Mouse (Mus musculus): ENCODE measurements at regions not wholly inside any gene's neighbourhood (a gene's known extent, or its start where the extent isn't known, plus 50 kb on each side); places are given as distances from the start of the nearest gene placed in this dataset.

DNA sequence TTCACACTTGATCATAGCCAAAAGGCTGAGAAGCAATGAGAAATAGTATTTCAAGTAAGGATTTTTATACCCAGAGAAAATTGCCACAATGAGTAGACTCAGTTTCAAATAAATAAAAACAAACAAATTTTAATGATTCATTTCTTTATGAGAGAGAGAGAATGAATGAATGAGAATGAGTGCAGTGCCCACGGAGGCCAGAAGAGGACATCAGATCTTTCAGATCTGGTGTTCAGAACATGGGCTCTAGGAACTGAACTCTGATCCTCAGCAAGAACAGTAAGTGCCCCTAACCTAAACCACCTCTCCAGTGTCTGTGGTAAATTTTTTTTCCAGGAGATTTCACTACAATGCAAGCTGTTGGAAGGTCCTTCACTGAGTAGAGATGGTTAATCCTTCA lies 185.5 kb upstream of the Runx1 start:
- Histone ChIP-seq H3K36me3 (ENCODE audit: control insufficient read depth, insufficient read depth, low read length) (no peaks in the 10 kb centered on the region), H3K9me3 (ENCODE audit: control insufficient read depth, low read length) (no peaks in the 10 kb centered on the region), H3K27me3 (ENCODE audit: control insufficient read depth, insufficient read depth, low read length) (no peaks in the 10 kb centered on the region), H3K4me1 (ENCODE audit: control insufficient read depth, insufficient read depth, low read length) (peaks cover 9% of the 10 kb centered on the region), H3K9ac (ENCODE audit: low read depth, low read length, severe bottlenecking) (no peak overlapping the region), H3K4me3 (replicated peaks; ENCODE audit: low read length) (no peak overlapping the region), H3K4me2 (replicated peaks; ENCODE audit: low read depth, low read length, severe bottlenecking) (no peak overlapping the region), H3K27ac (replicated peaks; ENCODE audit: low read depth, low read length) (no peak overlapping the region)
- ATAC-seq (ENCODE audit: low FRiP score, low read depth) = no peak
- no peak for TF ChIP-seq POLR2A (IDR thresholded peaks at IDR 0.05; ENCODE audit: borderline replicate concordance, extremely low read depth, insufficient read depth, insufficient read length)
- 92% methylated on average over 1 of the region's 1 CpGs for WGBS
- DNase-seq (ENCODE audit: low spot score) = no peak

DNA sequence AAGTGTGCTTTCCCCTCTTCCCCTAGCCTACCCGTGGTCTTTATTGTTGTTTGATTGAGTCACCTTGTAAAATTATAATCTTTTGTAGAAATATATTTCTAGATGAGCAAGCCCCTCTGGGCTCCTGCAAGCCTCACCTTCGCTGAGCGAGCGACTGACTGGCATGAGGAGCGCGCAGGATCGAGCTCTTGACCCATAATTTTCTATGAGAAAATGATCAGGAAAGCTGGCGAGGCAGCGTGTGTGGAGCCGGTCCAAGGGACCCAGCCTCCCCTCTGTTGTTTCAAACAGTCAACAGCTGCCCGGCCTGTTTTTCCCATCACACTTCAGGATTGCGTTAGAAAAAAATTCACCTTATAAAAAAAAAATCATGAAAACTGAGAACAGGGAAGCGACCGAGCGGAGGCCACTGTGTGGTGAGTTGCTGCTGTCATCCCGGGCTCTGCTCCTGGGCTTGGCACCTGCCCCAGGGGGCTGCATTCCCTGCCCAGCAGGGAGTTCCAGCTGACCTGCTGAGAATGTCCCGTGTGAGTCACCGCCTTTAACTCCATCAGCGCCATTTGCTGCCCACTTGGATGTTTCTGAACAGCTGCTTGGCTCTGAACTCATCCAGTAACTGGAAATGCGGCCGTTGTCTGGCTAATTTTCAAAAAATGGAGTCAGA lies 180.5 kb upstream of the Runx1 start:
- peak overlapping the region; percentile 41 for H3K4me2 ChIP-seq (replicated peaks; ENCODE audit: low read depth, low read length, severe bottlenecking)
- H3K36me3 ChIP-seq (ENCODE audit: control insufficient read depth, insufficient read depth, low read length) = no peaks in the 10 kb centered on the region
- no peak overlapping the region for H3K9ac ChIP-seq (ENCODE audit: low read depth, low read length, severe bottlenecking)
- TF ChIP-seq POLR2A (IDR thresholded peaks at IDR 0.05; ENCODE audit: borderline replicate concordance, extremely low read depth, insufficient read depth, insufficient read length) = no peak
- WGBS = 3% methylated on average over 21 of the region's 21 CpGs
- H3K27ac ChIP-seq (replicated peaks; ENCODE audit: low read depth, low read length) = peak overlapping the region; percentile 33
- H3K4me3 ChIP-seq (replicated peaks; ENCODE audit: low read length) = peak overlapping the region; percentile 13
- peaks cover 12% of the 10 kb centered on the region; the same call in 1 of the 2 replicates for H3K4me1 ChIP-seq (ENCODE audit: control insufficient read depth, insufficient read depth, low read length)
- no peaks in the 10 kb centered on the region for H3K9me3 ChIP-seq (ENCODE audit: control insufficient read depth, low read length)
- no peaks in the 10 kb centered on the region for H3K27me3 ChIP-seq (ENCODE audit: control insufficient read depth, insufficient read depth, low read length)
- DNase-seq (ENCODE audit: low spot score) (peak; percentile 75), ATAC-seq (ENCODE audit: low FRiP score, low read depth) (peak; percentile 88)

DNA sequence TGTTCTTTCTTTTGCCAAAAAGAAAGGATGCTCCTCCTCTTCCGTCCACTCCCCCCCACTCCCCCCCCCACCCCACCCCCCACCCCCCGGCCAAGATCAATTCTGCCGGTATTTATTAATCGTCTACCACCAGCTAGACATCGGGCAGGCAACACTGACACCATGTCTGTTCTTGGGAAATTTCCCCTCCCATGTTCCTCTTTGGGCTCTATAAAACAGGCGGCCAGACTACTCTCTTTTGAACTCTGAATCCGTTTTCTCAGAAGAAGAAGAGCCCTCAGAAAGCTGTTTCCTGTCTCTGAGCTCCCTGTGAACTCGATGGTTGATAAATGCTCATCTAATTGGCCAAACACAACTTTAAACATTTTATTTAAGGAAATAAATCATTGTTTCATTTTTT lies 179.5 kb upstream of the Runx1 start:
- no peak overlapping the region for H3K4me3 ChIP-seq (replicated peaks; ENCODE audit: low read length)
- no peak for ATAC-seq (ENCODE audit: low FRiP score, low read depth)
- no peak for DNase-seq (ENCODE audit: low spot score)
- H3K4me2 ChIP-seq (replicated peaks; ENCODE audit: low read depth, low read length, severe bottlenecking) = no peak overlapping the region
- no peak overlapping the region for H3K27ac ChIP-seq (replicated peaks; ENCODE audit: low read depth, low read length)
- no peak overlapping the region for H3K9ac ChIP-seq (ENCODE audit: low read depth, low read length, severe bottlenecking)
- WGBS = under 1% methylated on average over 8 of the region's 8 CpGs
- TF ChIP-seq POLR2A (IDR thresholded peaks at IDR 0.05; ENCODE audit: borderline replicate concordance, extremely low read depth, insufficient read depth, insufficient read length) = no peak
- no peaks in the 10 kb centered on the region for H3K9me3 ChIP-seq (ENCODE audit: control insufficient read depth, low read length)
- no peaks in the 10 kb centered on the region for H3K27me3 ChIP-seq (ENCODE audit: control insufficient read depth, insufficient read depth, low read length)
- H3K36me3 ChIP-seq (ENCODE audit: control insufficient read depth, insufficient read depth, low read length) = no peaks in the 10 kb centered on the region
- peaks cover 12% of the 10 kb centered on the region; the same call in 1 of the 2 replicates for H3K4me1 ChIP-seq (ENCODE audit: control insufficient read depth, insufficient read depth, low read length)

DNA sequence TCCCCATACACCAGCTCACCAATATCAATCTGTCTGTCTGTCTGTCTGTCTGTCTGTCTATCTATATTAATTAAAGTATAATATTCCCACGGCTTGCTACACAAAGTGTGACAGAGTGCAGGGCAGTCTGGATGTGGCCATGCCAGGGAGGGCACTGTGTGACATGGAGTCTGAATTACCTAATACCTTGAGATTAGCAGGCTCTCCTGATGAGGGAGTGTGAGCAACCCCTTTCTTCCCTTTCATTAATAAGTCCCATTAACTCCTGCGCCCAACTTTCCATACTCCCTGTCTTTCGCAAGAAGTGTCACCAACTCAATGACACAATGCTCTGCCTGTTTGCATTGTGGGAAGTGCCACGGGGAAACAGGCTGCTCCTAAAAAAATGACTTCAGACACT lies 177.9 kb upstream of the Runx1 start:
- Histone ChIP-seq H3K4me3 (replicated peaks; ENCODE audit: low read length) (no peak overlapping the region), H3K36me3 (ENCODE audit: control insufficient read depth, insufficient read depth, low read length) (no peaks in the 10 kb centered on the region), H3K27ac (replicated peaks; ENCODE audit: low read depth, low read length) (no peak overlapping the region), H3K9ac (ENCODE audit: low read depth, low read length, severe bottlenecking) (no peak overlapping the region), H3K9me3 (ENCODE audit: control insufficient read depth, low read length) (no peaks in the 10 kb centered on the region), H3K4me1 (ENCODE audit: control insufficient read depth, insufficient read depth, low read length) (peaks cover 12% of the 10 kb centered on the region; the same call in 1 of the 2 replicates), H3K27me3 (ENCODE audit: control insufficient read depth, insufficient read depth, low read length) (no peaks in the 10 kb centered on the region), H3K4me2 (replicated peaks; ENCODE audit: low read depth, low read length, severe bottlenecking) (no peak overlapping the region)
- DNase-seq (ENCODE audit: low spot score) (no peak), ATAC-seq (ENCODE audit: low FRiP score, low read depth) (no peak)
- TF ChIP-seq POLR2A (IDR thresholded peaks at IDR 0.05; ENCODE audit: borderline replicate concordance, extremely low read depth, insufficient read depth, insufficient read length) = no peak
- WGBS = 78% methylated on average over 4 of the region's 4 CpGs

DNA sequence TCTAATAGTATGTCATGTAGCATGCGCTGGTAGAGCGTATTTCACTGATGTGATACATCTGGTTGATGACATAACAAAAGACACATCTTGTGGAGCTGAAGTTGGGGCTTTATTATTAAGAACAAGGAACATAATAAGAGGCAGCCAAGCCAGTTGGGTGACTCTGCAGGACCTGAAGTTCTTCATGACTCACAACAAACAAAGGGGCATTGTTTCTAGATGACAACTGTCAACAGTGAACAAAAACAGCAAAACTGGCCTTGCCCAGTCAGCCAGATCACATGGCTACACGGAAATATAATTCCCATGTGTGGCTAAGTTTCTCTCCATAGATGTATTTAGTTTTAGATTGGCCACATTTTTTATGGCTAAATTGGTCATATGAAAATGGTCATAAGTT lies 172.7 kb upstream of the Runx1 start:
- no peaks in the 10 kb centered on the region for H3K36me3 ChIP-seq (ENCODE audit: control insufficient read depth, insufficient read depth, low read length)
- H3K4me2 ChIP-seq (replicated peaks; ENCODE audit: low read depth, low read length, severe bottlenecking) = no peak overlapping the region
- ATAC-seq (ENCODE audit: low FRiP score, low read depth) (no peak), DNase-seq (ENCODE audit: low spot score) (no peak)
- TF ChIP-seq POLR2A (IDR thresholded peaks at IDR 0.05; ENCODE audit: borderline replicate concordance, extremely low read depth, insufficient read depth, insufficient read length) = no peak
- no peaks in the 10 kb centered on the region for H3K9me3 ChIP-seq (ENCODE audit: control insufficient read depth, low read length)
- no peak overlapping the region for H3K27ac ChIP-seq (replicated peaks; ENCODE audit: low read depth, low read length)
- no peaks in the 10 kb centered on the region; the same call in 1 of the 2 replicates for H3K4me1 ChIP-seq (ENCODE audit: control insufficient read depth, insufficient read depth, low read length)
- no peak overlapping the region for H3K4me3 ChIP-seq (replicated peaks; ENCODE audit: low read length)
- 77% methylated on average over 3 of the region's 3 CpGs for WGBS
- no peaks in the 10 kb centered on the region for H3K27me3 ChIP-seq (ENCODE audit: control insufficient read depth, insufficient read depth, low read length)
- no peak overlapping the region for H3K9ac ChIP-seq (ENCODE audit: low read depth, low read length, severe bottlenecking)
